Mouse (Mus musculus) lung, postnatal 14 days (tissue): ENCODE measurements at regions not wholly inside any gene's neighbourhood (a gene's known extent, or its start where the extent isn't known, plus 50 kb on each side); places are given as distances from the start of the nearest gene placed in this dataset.

ENCODE experiments used
- DNase-seq: peaks from one replicate; pipeline ENCODE4 v3.0.0; 2021

GRCm38 (mm10) chr10:109155768-109156167 is 145.0 kb upstream of the Syt1 start:
- no peak for DNase-seq

GRCm38 (mm10) chr10:109140421-109140938 is 129.7 kb upstream of the Syt1 start:
- DNase-seq: no peak

- DNase-seq: no peak
Measured at GRCm38 (mm10) chr10:109136763-109137732, 126.3 kb upstream of the Syt1 start.

- no peak for DNase-seq
Measured at GRCm38 (mm10) chr10:109134521-109134920, 123.7 kb upstream of the Syt1 start.

GRCm38 (mm10) chr10:109132091-109132573 is 121.3 kb upstream of the Syt1 start:
- no peak for DNase-seq

GRCm38 (mm10) chr10:109129552-109130110 is 118.8 kb upstream of the Syt1 start:
- no peak for DNase-seq

- DNase-seq: no peak
Measured at GRCm38 (mm10) chr10:109129068-109129467, 118.3 kb upstream of the Syt1 start.

- DNase-seq: no peak
Measured at GRCm38 (mm10) chr10:109126699-109127098, 115.9 kb upstream of the Syt1 start.

GRCm38 (mm10) chr10:109117143-109117542 is 106.4 kb upstream of the Syt1 start:
- DNase-seq: no peak

- DNase-seq: no peak
Measured at GRCm38 (mm10) chr10:109115013-109115627, 104.3 kb upstream of the Syt1 start.

GRCm38 (mm10) chr10:109105781-109106180 is 95.0 kb upstream of the Syt1 start:
- DNase-seq: no peak

GRCm38 (mm10) chr10:109092219-109092618 is 81.4 kb upstream of the Syt1 start:
- DNase-seq: no peak

- DNase-seq: no peak
Measured at GRCm38 (mm10) chr10:109079773-109080172, 69.0 kb upstream of the Syt1 start.

- DNase-seq: no peak
Measured at GRCm38 (mm10) chr10:109074218-109074617, 63.4 kb upstream of the Syt1 start.
